Mouse (Mus musculus) thymus, postnatal 25 days (tissue): ENCODE results near the gene Trp73.
A peak's percentile ranks its signal among the peaks of the same experiment; 100 is the strongest.

Source experiments
- DNase-seq: peaks from one replicate; pipeline ENCODE4 v3.0.0; 2022

The Trp73 gene

GRCm38 (mm10) chr4:154140182-154140212, at the start of gene Trp73:
TSS of gene Trp73 (minus strand) at chr4:154140208.
- DNase-seq, result no peak

GRCm38 (mm10) chr4:154188948-154189347, 48.9 kb upstream of the Trp73 start:
- DNase-seq, result no peak

GRCm38 (mm10) chr4:154186002-154186537, 46.1 kb upstream of the Trp73 start:
- no peak for DNase-seq

- DNase-seq, result no peak
Measured at GRCm38 (mm10) chr4:154185001-154185400, 45.0 kb upstream of the Trp73 start.

- no peak for DNase-seq
Measured at GRCm38 (mm10) chr4:154183566-154183965, 43.6 kb upstream of the Trp73 start.

- DNase-seq, result no peak
Measured at GRCm38 (mm10) chr4:154181001-154181400, 41.0 kb upstream of the Trp73 start.

GRCm38 (mm10) chr4:154177257-154177656, 37.2 kb upstream of the Trp73 start:
- no peak for DNase-seq

GRCm38 (mm10) chr4:154171931-154172604, 32.1 kb upstream of the Trp73 start:
- DNase-seq, result no peak

- DNase-seq, result no peak
Measured at GRCm38 (mm10) chr4:154171151-154171930, 31.3 kb upstream of the Trp73 start.

- no peak for DNase-seq
Measured at GRCm38 (mm10) chr4:154170506-154171150, 30.6 kb upstream of the Trp73 start, which contains the start of gene Megf6. TSS of gene Megf6 (plus strand) at chr4:154170730.

GRCm38 (mm10) chr4:154170021-154170420, 30.0 kb upstream of the Trp73 start:
- DNase-seq, result no peak

- peak; percentile 47 for DNase-seq
Measured at GRCm38 (mm10) chr4:154167053-154167452, 27.0 kb upstream of the Trp73 start.

- DNase-seq, result peak; percentile 60
Measured at GRCm38 (mm10) chr4:154163296-154163695, 23.3 kb upstream of the Trp73 start.

GRCm38 (mm10) chr4:154160538-154161390, 20.8 kb upstream of the Trp73 start, which contains the start of gene Tprgl:
TSS of gene Tprgl (minus strand) at chr4:154160666.
- DNase-seq, result peak; percentile 98

- DNase-seq, result peak; percentile 35
Measured at GRCm38 (mm10) chr4:154159961-154160537, 20.0 kb upstream of the Trp73 start.

- peak; percentile 89 for DNase-seq
Measured at GRCm38 (mm10) chr4:154159002-154159401, 19.0 kb upstream of the Trp73 start.

GRCm38 (mm10) chr4:154157970-154158662, 18.1 kb upstream of the Trp73 start:
- DNase-seq, result no peak

- DNase-seq, result no peak
Measured at GRCm38 (mm10) chr4:154156050-154156449, 16.0 kb upstream of the Trp73 start.

- DNase-seq, result no peak
Measured at GRCm38 (mm10) chr4:154154104-154154503, 14.1 kb upstream of the Trp73 start.

- DNase-seq, result no peak
Measured at GRCm38 (mm10) chr4:154146342-154146741, 6.3 kb upstream of the Trp73 start.

- no peak for DNase-seq
Measured at GRCm38 (mm10) chr4:154144712-154145111, 4.7 kb upstream of the Trp73 start.
